Mouse (Mus musculus) MEL (cell line): ENCODE data around the gene Sart3.

ENCODE experiments used
- CHD1 ChIP-seq: IDR thresholded peaks from 2 replicates; pipeline ENCODE4 v1.6.1; 2012; ENCODE audit warnings: low read depth, mild to moderate bottlenecking, inconsistent platforms, low read length, improper control_type of control experiment
- CHD2 ChIP-seq: IDR thresholded peaks from 2 replicates; pipeline ENCODE4 v1.6.1; 2011; ENCODE audit warnings: low read length, improper control_type of control experiment
- CTCF ChIP-seq, 3 experiments: IDR thresholded peaks in 2 of 3; conservative IDR thresholded peaks in 1 of 3; 2 replicates each; pipeline ENCODE4 v1.5.1; 2011 to 2012; ENCODE audit warnings: low read length in 3 of 3, low read depth in 2 of 3, mild to moderate bottlenecking in 2 of 3, improper control_type of control experiment in 1 of 3, inconsistent platforms in 1 of 3, mixed read lengths in 1 of 3, moderate library complexity in 1 of 3; ENCODE audit not compliant: control insufficient read depth in 1 of 3, insufficient read depth in 1 of 3, poor library complexity in 1 of 3, severe bottlenecking in 1 of 3
- EP300 ChIP-seq, 2 experiments: IDR thresholded peaks; 2 replicates each; pipeline ENCODE4 v1.6.1; 2011; ENCODE audit warnings: improper control_type of control experiment in 2 of 2, low read length in 2 of 2, low read depth in 1 of 2, mild to moderate bottlenecking in 1 of 2
- GATA1 ChIP-seq: IDR thresholded peaks from 2 replicates; pipeline ENCODE4 v1.6.1; 2011; ENCODE audit warnings: low read depth, low read length, improper control_type of control experiment
- HCFC1 ChIP-seq: IDR thresholded peaks from 2 replicates; pipeline ENCODE4 v1.6.1; 2012; ENCODE audit warnings: low read depth, mild to moderate bottlenecking, inconsistent platforms, low read length, improper control_type of control experiment, moderate library complexity
- MAFK ChIP-seq: IDR thresholded peaks from 2 replicates; pipeline ENCODE4 v1.6.1; 2011; ENCODE audit warnings: low read depth, mild to moderate bottlenecking, low read length, improper control_type of control experiment, borderline replicate concordance
- POLR2A ChIP-seq, 2 experiments: IDR thresholded peaks; 2 replicates each; pipeline ENCODE4 v1.6.1; 2011 to 2012; ENCODE audit warnings: low read length in 2 of 2, mild to moderate bottlenecking in 2 of 2, control low read depth in 1 of 2, improper control_type of control experiment in 1 of 2, low read depth in 1 of 2, moderate library complexity in 1 of 2; ENCODE audit not compliant: control insufficient read depth in 1 of 2, insufficient read depth in 1 of 2, poor library complexity in 1 of 2
- POLR2AphosphoS2 ChIP-seq: IDR thresholded peaks from 2 replicates; pipeline ENCODE4 v1.6.1; 2011; ENCODE audit warnings: low read length, improper control_type of control experiment
- ZKSCAN1 ChIP-seq: IDR thresholded peaks from 2 replicates; pipeline ENCODE4 v1.6.1; 2012; ENCODE audit warnings: low read depth, mild to moderate bottlenecking, inconsistent platforms, low read length, improper control_type of control experiment, moderate library complexity

DNA sequence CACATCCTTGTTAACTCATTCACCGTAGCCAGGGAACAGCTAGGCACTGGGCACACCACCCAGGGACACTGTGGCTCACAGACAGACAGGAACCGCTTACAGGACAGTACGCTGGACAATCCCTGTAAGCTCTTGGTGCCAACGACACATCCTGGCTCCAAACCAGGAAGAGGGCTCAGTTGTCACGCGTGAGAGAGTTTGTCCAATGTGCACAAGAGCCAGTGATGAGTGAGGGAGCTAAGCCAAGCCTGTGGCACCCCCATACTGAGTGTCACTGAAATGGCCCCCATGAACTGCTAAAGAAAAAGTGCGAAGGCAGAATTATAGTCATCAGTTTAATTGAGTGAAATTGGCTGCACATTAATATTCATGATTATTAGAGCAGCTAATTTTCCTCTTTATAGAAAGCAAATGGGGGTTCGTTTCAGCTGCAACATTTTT, 53.1 kb downstream of the Sart3 start:
- TF ChIP-seq ZKSCAN1: no peak
- no peak for TF ChIP-seq CHD2
- TF ChIP-seq CTCF (IDR thresholded peaks at IDR 0.05 in 2 of 3, conservative IDR thresholded peaks at IDR 0.05 in 1 of 3; ENCODE audit: control insufficient read depth in 1 of 3, insufficient read depth in 1 of 3, low read depth in 2 of 3, low read length in 3 of 3, poor library complexity in 1 of 3, severe bottlenecking in 1 of 3): no peak
- no peak for TF ChIP-seq CHD1
- TF ChIP-seq POLR2A (IDR thresholded peaks at IDR 0.05; ENCODE audit: control insufficient read depth in 1 of 2, insufficient read depth in 1 of 2, low read depth in 1 of 2, low read length in 2 of 2, poor library complexity in 1 of 2): no peak
- TF ChIP-seq POLR2AphosphoS2: no peak
- TF ChIP-seq EP300 (IDR thresholded peaks at IDR 0.05; ENCODE audit: low read depth in 1 of 2, low read length in 2 of 2): no peak
- no peak for TF ChIP-seq GATA1
- TF ChIP-seq MAFK: no peak
- no peak for TF ChIP-seq HCFC1
